Mouse (Mus musculus) midbrain, embryonic 15.5 days (tissue): ENCODE measurements around the gene Col4a3. TPM values are rescaled to one million over a fixed set of nuclear protein-coding genes. Genes with fewer than 3 reads are reported as not detected.

Source experiments
- ATAC-seq: fragments of 200-750 bp; cut with Nextera tagmentation; replicated peaks from 2 replicates; pipeline ENCODE4 v1.8.0; 2017; ENCODE audit warnings: moderate TSS enrichment
- H3K27ac ChIP-seq: fragments of 300-500 bp; sonication (generic); 2 replicates; pipeline ENCODE4 v1.5.1; 2015; ENCODE audit warnings: mild to moderate bottlenecking, inconsistent platforms
- H3K27me3 ChIP-seq: fragments of 300-500 bp; sonication (generic); replicated peaks from 2 replicates; pipeline ENCODE4 v1.6.1; 2015; ENCODE audit warnings: inconsistent platforms
- H3K36me3 ChIP-seq: fragments of 300-500 bp; sonication (generic); replicated peaks from 2 replicates; pipeline ENCODE4 v1.6.1; 2015; ENCODE audit warnings: inconsistent platforms
- H3K4me1 ChIP-seq: fragments of 300-500 bp; sonication (generic); 2 replicates; pipeline ENCODE4 v1.6.1; 2015; ENCODE audit warnings: inconsistent platforms
- H3K4me2 ChIP-seq: fragments of 300-500 bp; sonication (generic); 2 replicates; pipeline ENCODE4 v1.6.1; 2015; ENCODE audit warnings: inconsistent platforms, mild to moderate bottlenecking, moderate library complexity
- H3K4me3 ChIP-seq: fragments of 300-500 bp; sonication (generic); 2 replicates; pipeline ENCODE4 v1.5.1; 2015; ENCODE audit warnings: mild to moderate bottlenecking, inconsistent platforms
- H3K9ac ChIP-seq: fragments of 300-500 bp; sonication (generic); 2 replicates; pipeline ENCODE4 v1.6.1; 2015; ENCODE audit warnings: mild to moderate bottlenecking, inconsistent platforms
- H3K9me3 ChIP-seq: fragments of 300-500 bp; sonication (generic); 2 replicates; pipeline ENCODE4 v1.6.1; 2016; ENCODE audit warnings: inconsistent platforms
- WGBS: fragments of 180-500 bp; shearing (Covaris S2); methylation state at CpG from one replicate; pipeline ENCODE4 v1.1.7; 2015; ENCODE audit warnings: mixed read lengths; 5-methylcytosine and 5-hydroxymethylcytosine counted together
- polyA plus RNA-seq: library from polyadenylated mRNA; unstranded; fragments of >200 nt; fragmentation: Nextera tagmentation; extraction: Ambion mirVana; gene quantifications from 2 replicates; pipeline ENCODE4 v1.2.1, GENCODE M21; 2015

Col4a3 gene
- polyA plus RNA-seq, 1 experiment from 2014 or later, result 0.25 TPM

DNA sequence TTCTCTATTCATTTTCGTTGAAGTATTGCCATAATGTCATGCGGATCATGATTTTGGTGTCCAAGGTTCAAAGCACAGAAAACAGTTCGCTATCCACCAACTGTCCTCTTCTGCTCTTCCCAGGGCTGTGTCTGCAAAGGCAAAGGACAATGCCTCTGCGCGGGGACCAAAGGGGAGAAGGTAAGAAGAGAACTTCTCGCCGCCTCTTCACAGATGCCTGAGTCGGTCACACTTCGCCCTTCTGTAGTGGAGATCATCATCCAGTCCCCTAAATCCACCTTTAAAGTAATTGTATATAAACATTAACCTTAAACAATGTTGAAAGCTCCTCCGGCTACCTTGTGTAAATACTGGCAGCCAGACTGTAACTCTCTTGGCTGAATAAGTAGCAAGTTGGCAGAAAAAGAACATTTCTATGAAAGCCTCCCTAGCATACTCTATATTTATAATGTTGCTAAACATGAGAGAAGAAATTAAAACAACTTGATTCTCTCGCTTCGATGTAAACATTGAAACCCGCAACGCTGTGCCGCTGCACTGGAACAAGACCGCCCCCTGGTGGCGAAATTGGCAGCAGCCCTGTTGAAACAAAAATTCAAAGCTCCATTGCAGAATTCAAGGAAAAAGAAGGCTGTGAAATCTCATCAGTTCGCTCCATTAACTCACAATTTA is 54.7 kb downstream of the Col4a3 start:
- peak overlapping the region; percentile 20; the same call in 1 of the 2 replicates for H3K4me3 ChIP-seq
- H3K9ac ChIP-seq, result 0 out of 2 replicates have a peak overlapping the region, but pooled peaks have one; percentile 10
- 41% methylated on average over 18 of the region's 18 CpGs for WGBS
- no peaks in the 10 kb centered on the region for H3K27me3 ChIP-seq
- no peak overlapping the region for H3K27ac ChIP-seq
- ATAC-seq, result peak; percentile 58; the same call in 1 of the 2 replicates
- peak overlapping the region; percentile 46 for H3K4me2 ChIP-seq
- no peaks in the 10 kb centered on the region for H3K9me3 ChIP-seq
- H3K36me3 ChIP-seq, result no peaks in the 10 kb centered on the region
- H3K4me1 ChIP-seq, result peaks cover 3% of the 10 kb centered on the region; the same call in 1 of the 2 replicates

DNA sequence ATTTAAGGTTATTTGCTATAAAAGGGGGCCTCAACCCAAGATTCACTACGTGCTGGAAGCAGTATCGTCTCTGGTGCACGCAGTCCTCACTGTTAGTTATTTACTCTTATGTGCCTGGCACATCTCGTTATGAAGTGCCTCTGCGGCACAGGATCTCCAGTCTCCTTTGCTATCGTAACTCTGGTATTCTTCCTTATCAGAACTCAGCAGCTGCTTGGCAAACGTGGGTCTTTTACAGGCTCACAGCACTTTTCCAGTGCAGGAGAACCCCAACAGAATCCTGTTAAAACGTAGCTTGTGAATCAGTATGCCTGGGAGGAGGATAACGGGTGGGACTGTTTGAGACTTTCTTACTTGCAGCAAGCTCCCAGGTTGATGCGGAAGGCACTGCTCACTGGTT is 61.3 kb downstream of the Col4a3 start:
- H3K9ac ChIP-seq, result no peak overlapping the region
- no peak overlapping the region for H3K27ac ChIP-seq
- H3K4me2 ChIP-seq, result no peak overlapping the region
- 69% methylated on average over 10 of the region's 10 CpGs for WGBS
- no peaks in the 10 kb centered on the region for H3K9me3 ChIP-seq
- no peak for ATAC-seq
- no peaks in the 10 kb centered on the region for H3K27me3 ChIP-seq
- H3K4me1 ChIP-seq, result no peaks in the 10 kb centered on the region
- H3K4me3 ChIP-seq, result no peak overlapping the region
- H3K36me3 ChIP-seq, result no peaks in the 10 kb centered on the region

GRCm38 (mm10) chr1:82650868-82651267 is 64.1 kb downstream of the Col4a3 start:
- H3K4me1 ChIP-seq, result no peaks in the 10 kb centered on the region
- no peaks in the 10 kb centered on the region for H3K36me3 ChIP-seq
- H3K27me3 ChIP-seq, result no peaks in the 10 kb centered on the region
- H3K9ac ChIP-seq, result no peak overlapping the region
- no peak overlapping the region for H3K4me2 ChIP-seq
- H3K9me3 ChIP-seq, result no peaks in the 10 kb centered on the region
- no peak for ATAC-seq
- no peak overlapping the region for H3K27ac ChIP-seq
- 83% methylated on average over 4 of the region's 4 CpGs for WGBS
- H3K4me3 ChIP-seq, result no peak overlapping the region

GRCm38 (mm10) chr1:82654046-82654445 is 67.3 kb downstream of the Col4a3 start:
- WGBS, result 49% methylated on average over 7 of the region's 7 CpGs
- no peaks in the 10 kb centered on the region for H3K36me3 ChIP-seq
- H3K4me1 ChIP-seq, result no peaks in the 10 kb centered on the region
- H3K9ac ChIP-seq, result no peak overlapping the region
- H3K9me3 ChIP-seq, result no peaks in the 10 kb centered on the region
- no peak overlapping the region for H3K4me2 ChIP-seq
- no peak for ATAC-seq
- no peak overlapping the region for H3K4me3 ChIP-seq
- H3K27ac ChIP-seq, result no peak overlapping the region
- no peaks in the 10 kb centered on the region for H3K27me3 ChIP-seq

- Histone ChIP-seq H3K4me1 (no peaks in the 10 kb centered on the region), H3K36me3 (no peaks in the 10 kb centered on the region), H3K27ac (no peak overlapping the region), H3K9ac (no peak overlapping the region), H3K27me3 (no peaks in the 10 kb centered on the region), H3K4me2 (no peak overlapping the region), H3K4me3 (no peak overlapping the region), H3K9me3 (no peaks in the 10 kb centered on the region)
- no peak for ATAC-seq
- WGBS, result 66% methylated on average over 3 of the region's 3 CpGs
Measured at GRCm38 (mm10) chr1:82656452-82656851, 69.7 kb downstream of the Col4a3 start.

GRCm38 (mm10) chr1:82662269-82662668 is 75.5 kb downstream of the Col4a3 start:
- ATAC-seq, result no peak
- H3K9ac ChIP-seq, result no peak overlapping the region
- H3K4me2 ChIP-seq, result no peak overlapping the region
- 87% methylated on average over 2 of the region's 2 CpGs for WGBS
- no peaks in the 10 kb centered on the region for H3K27me3 ChIP-seq
- no peaks in the 10 kb centered on the region for H3K36me3 ChIP-seq
- no peak overlapping the region for H3K4me3 ChIP-seq
- H3K27ac ChIP-seq, result no peak overlapping the region
- H3K9me3 ChIP-seq, result no peaks in the 10 kb centered on the region
- H3K4me1 ChIP-seq, result no peaks in the 10 kb centered on the region

DNA sequence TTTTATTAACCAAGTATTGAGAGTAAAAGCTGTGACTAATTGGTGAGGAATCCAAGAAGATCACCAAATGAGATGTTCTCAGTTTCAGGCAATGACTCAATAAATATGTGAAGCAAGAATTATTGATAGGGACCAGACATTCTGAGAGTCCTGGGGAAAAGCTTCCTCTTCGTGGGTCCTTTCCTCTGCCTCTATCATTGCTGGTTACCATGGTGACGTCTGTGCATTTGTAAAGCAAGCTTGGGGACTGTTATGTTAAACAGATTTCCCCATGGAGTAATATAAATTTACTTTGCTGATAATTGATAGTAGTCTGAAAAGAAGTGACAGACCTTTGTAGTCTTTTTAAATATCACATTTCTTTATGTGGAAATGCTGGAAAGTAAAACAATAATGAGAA is 76.8 kb downstream of the Col4a3 start:
- WGBS, result 22% methylated on average over 2 of the region's 2 CpGs
- 0 out of 2 replicates have a peak, but pooled peaks have one; percentile 54 for ATAC-seq
- H3K4me2 ChIP-seq, result no peak overlapping the region

DNA sequence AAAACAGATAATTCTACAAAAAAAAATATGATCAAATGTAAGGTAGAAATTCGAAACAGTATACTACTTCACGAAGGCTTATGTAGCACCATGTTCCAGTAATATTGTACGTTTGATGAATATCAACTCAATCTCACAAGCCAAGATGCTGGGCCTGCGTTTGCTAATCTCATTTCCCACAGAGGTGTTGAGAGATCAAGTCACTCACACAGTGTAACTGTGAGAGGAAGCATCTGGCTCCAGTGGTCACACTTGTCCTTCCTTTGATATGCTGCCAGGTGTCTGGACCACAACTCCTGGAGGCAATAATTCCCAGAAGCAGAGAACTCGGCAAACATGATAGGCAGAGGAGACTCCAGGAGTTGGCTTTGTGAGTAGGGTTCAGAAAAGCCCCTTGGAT is 99.6 kb downstream of the Col4a3 start:
- Histone ChIP-seq H3K9me3 (no peaks in the 10 kb centered on the region), H3K4me2 (no peak overlapping the region), H3K36me3 (no peaks in the 10 kb centered on the region), H3K4me1 (no peaks in the 10 kb centered on the region), H3K27ac (no peak overlapping the region), H3K4me3 (no peak overlapping the region), H3K27me3 (no peaks in the 10 kb centered on the region), H3K9ac (no peak overlapping the region)
- no peak for ATAC-seq
- 90% methylated on average over 5 of the region's 5 CpGs for WGBS

More for the DNA sequence above, 76.8 kb downstream of the Col4a3 start:
- Histone ChIP-seq H3K9me3 (no peaks in the 10 kb centered on the region), H3K27me3 (no peaks in the 10 kb centered on the region), H3K9ac (no peak overlapping the region), H3K36me3 (no peaks in the 10 kb centered on the region), H3K27ac (no peak overlapping the region), H3K4me3 (no peak overlapping the region), H3K4me1 (no peaks in the 10 kb centered on the region)

- no peak overlapping the region for H3K9ac ChIP-seq
- no peaks in the 10 kb centered on the region for H3K27me3 ChIP-seq
- no peaks in the 10 kb centered on the region for H3K4me1 ChIP-seq
- no peak overlapping the region for H3K27ac ChIP-seq
- no peak for ATAC-seq
- WGBS, result 86% methylated on average over 2 of the region's 2 CpGs
- H3K4me3 ChIP-seq, result no peak overlapping the region
- H3K4me2 ChIP-seq, result no peak overlapping the region
- no peaks in the 10 kb centered on the region for H3K36me3 ChIP-seq
- no peaks in the 10 kb centered on the region for H3K9me3 ChIP-seq
Measured at GRCm38 (mm10) chr1:82686866-82687265, 100.1 kb downstream of the Col4a3 start.

DNA sequence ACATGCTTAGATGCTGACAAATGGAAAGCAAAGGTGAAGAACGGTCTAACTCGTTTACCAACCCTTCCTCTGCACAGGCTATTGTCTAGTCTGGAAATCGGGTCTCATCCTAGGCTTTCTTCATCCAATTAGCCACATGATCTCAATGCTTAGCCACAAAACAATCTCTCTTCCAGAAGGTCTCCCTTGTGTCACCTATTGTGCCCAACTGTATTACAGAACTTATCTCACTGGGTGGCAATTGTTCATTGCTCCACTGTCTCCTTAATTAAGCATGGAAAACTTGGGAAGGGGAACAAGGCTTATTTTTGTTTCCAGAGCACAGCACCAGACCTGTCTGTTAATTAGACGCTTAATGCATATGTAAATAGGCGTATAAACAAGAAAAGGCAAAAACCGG is 101.2 kb downstream of the Col4a3 start:
- Histone ChIP-seq H3K4me1 (no peaks in the 10 kb centered on the region), H3K27ac (no peak overlapping the region), H3K9me3 (no peaks in the 10 kb centered on the region), H3K27me3 (no peaks in the 10 kb centered on the region), H3K9ac (no peak overlapping the region), H3K4me2 (no peak overlapping the region), H3K36me3 (no peaks in the 10 kb centered on the region), H3K4me3 (no peak overlapping the region)
- no peak for ATAC-seq
- WGBS, result 56% methylated on average over 6 of the region's 6 CpGs

DNA sequence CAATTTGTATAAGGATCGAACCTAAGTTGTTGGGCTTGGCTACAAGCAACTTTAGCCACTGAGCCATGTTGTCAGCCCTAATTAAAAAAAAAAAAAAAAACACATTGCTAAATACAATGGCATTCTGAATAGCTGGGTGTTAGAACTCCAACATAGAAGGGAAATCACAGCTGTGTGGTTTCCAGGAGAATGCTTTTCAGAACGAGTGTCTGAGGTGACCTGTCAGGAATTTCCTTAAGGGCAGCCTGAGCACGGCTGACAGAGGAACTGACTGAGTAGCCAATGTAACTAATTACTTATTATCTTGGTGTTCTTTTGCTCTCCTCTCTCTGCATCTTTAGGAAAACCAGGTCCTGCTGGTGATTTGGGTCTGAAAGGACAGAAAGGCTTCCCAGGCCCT is 109.2 kb downstream of the Col4a3 start:
- Histone ChIP-seq H3K4me1 (no peaks in the 10 kb centered on the region), H3K9ac (no peak overlapping the region), H3K4me3 (no peak overlapping the region), H3K9me3 (no peaks in the 10 kb centered on the region), H3K4me2 (no peak overlapping the region), H3K27ac (no peak overlapping the region), H3K27me3 (no peaks in the 10 kb centered on the region), H3K36me3 (no peaks in the 10 kb centered on the region)
- no peak for ATAC-seq
- WGBS, result 56% methylated on average over 3 of the region's 3 CpGs

DNA sequence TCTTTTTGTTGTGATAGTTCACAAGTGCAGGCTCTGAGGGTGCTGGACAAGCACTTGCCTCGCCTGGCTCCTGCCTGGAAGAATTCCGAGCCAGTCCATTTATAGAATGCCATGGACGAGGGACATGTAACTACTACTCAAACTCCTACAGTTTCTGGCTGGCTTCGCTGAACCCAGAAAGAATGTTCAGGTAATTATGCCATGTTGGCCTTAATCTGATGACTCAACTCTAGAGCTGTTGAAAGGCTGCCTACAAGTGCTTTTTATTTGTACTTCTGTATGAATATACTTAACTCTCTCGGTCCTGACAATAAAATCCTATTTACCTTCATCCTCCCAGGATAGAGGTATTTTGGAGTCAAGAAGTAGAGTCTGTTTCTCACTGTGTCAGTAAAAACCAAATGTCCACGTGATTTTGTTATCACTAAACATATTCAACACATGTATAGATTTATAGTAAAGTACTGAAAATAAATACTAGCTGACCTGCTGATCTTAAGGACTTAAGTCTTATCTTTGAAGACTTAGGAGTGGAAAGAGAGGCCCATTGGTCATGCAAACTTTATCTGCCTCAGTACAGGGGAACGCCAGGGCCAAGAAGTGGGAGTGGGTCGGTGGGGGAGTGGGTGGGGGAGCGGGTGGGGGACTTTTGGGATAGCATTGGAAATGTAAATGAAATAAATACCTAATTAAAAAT is 131.2 kb downstream of the Col4a3 start:
- Histone ChIP-seq H3K9me3 (no peaks in the 10 kb centered on the region), H3K4me2 (no peak overlapping the region), H3K27ac (no peak overlapping the region), H3K27me3 (peaks cover 15% of the 10 kb centered on the region), H3K36me3 (no peaks in the 10 kb centered on the region), H3K9ac (no peak overlapping the region), H3K4me1 (no peaks in the 10 kb centered on the region), H3K4me3 (no peak overlapping the region)
- ATAC-seq, result no peak
- 77% methylated on average over 9 of the region's 9 CpGs for WGBS
